Mouse (Mus musculus) spleen, adult 2 months (tissue): ENCODE measurements around the gene Ccdc167.

ENCODE experiments used
- CTCF ChIP-seq: fragments of 200-500 bp; IDR thresholded peaks from 2 replicates; pipeline ENCODE4 v1.5.1; 2011; ENCODE audit warnings: mild to moderate bottlenecking, inconsistent platforms; ENCODE audit not compliant: insufficient read depth, insufficient read length, insufficient replicate concordance; ENCODE audit errors: extremely low read depth
- POLR2A ChIP-seq: fragments of 200-500 bp; IDR thresholded peaks from 2 replicates; pipeline ENCODE4 v1.6.1; 2011; ENCODE audit warnings: low read depth, low read length, inconsistent platforms

DNA sequence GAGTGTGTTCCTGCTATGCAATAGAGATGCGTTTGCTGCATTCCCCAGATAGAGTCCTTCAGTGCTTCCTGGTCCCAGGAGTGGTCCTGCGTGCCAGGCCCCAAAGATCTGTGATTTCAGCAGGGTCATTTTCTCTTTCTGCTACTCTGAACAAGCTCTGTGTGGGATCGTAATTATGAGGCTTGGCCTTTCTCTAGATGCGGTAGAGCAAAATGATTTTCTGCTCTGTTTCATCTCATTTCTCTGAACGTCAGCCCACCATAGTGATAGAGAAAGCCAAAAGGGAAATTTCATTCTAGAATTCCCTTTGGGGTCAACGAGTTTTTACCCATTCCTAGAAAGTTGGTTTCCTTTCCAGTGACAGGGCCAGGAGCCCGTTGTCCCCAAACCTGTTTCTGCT is 34.6 kb downstream of the Ccdc167 start:
- no peak for TF ChIP-seq CTCF
- no peak for TF ChIP-seq POLR2A
